Mouse (Mus musculus) liver, embryonic 12.5 days (tissue): ENCODE data around the gene BC037034. TPM values are rescaled to one million over a fixed set of nuclear protein-coding genes. Genes with fewer than 3 reads are reported as not detected.

Source experiments
- ATAC-seq: fragments of 200-750 bp; cut with Nextera tagmentation; 2 replicates; pipeline ENCODE4 v1.8.0; 2017; ENCODE audit warnings: moderate number of reproducible peaks, mild to moderate bottlenecking, moderate library complexity
- H3K27ac ChIP-seq: fragments of 300-500 bp; sonication (generic); 2 replicates; pipeline ENCODE4 v1.5.1; 2016; ENCODE audit warnings: mild to moderate bottlenecking
- H3K27me3 ChIP-seq: fragments of 300-500 bp; sonication (generic); replicated peaks from 2 replicates; pipeline ENCODE4 v1.6.1; 2016; ENCODE audit warnings: mild to moderate bottlenecking, moderate library complexity
- H3K36me3 ChIP-seq: fragments of 300-500 bp; sonication (generic); 2 replicates; pipeline ENCODE4 v1.6.1; 2016; ENCODE audit warnings: mild to moderate bottlenecking, moderate library complexity
- H3K4me1 ChIP-seq: fragments of 300-500 bp; sonication (generic); 2 replicates; pipeline ENCODE4 v1.6.1; 2016
- H3K4me2 ChIP-seq: fragments of 300-500 bp; sonication (generic); 2 replicates; pipeline ENCODE4 v1.6.1; 2016; ENCODE audit warnings: mild to moderate bottlenecking, moderate library complexity
- H3K4me3 ChIP-seq: fragments of 300-500 bp; sonication (generic); 2 replicates; pipeline ENCODE4 v1.5.1; 2016; ENCODE audit warnings: mild to moderate bottlenecking, moderate library complexity
- H3K9ac ChIP-seq: fragments of 300-500 bp; sonication (generic); 2 replicates; pipeline ENCODE4 v1.6.1; 2016; ENCODE audit warnings: mild to moderate bottlenecking, moderate library complexity
- H3K9me3 ChIP-seq: fragments of 300-500 bp; sonication (generic); replicated peaks from 2 replicates; pipeline ENCODE4 v1.6.1; 2016; ENCODE audit warnings: mild to moderate bottlenecking, moderate library complexity
- WGBS: fragments of 180-500 bp; shearing (Covaris S2); methylation state at CpG from one replicate; pipeline ENCODE4 v1.1.7; 2016; ENCODE audit not compliant: insufficient replicate concordance; 5-methylcytosine and 5-hydroxymethylcytosine counted together
- polyA plus RNA-seq: library from polyadenylated mRNA; unstranded; fragments of >200 nt; fragmentation: Nextera tagmentation; extraction: Ambion mirVana; gene quantifications from 2 replicates; pipeline ENCODE4 v1.2.1, GENCODE M21; 2016

Gene BC037034
- polyA plus RNA-seq, 1 experiment from 2014 or later, result 8.9 TPM

- H3K9ac ChIP-seq, result no peak overlapping the region
- no peaks in the 10 kb centered on the region for H3K27me3 ChIP-seq
- H3K36me3 ChIP-seq, result peaks cover 50% of the 10 kb centered on the region
- no peaks in the 10 kb centered on the region for H3K9me3 ChIP-seq
- H3K4me2 ChIP-seq, result no peak overlapping the region; the same call in 1 of the 2 replicates
- H3K4me1 ChIP-seq, result peaks cover 85% of the 10 kb centered on the region
- no peak overlapping the region for H3K4me3 ChIP-seq
- ATAC-seq, result no peak
- 77% methylated on average over 7 of the region's 7 CpGs for WGBS
- no peak overlapping the region for H3K27ac ChIP-seq
Measured at GRCm38 (mm10) chr5:138258993-138259392, 4.8 kb downstream of the BC037034 start.

GRCm38 (mm10) chr5:138258542-138258941, 5.3 kb downstream of the BC037034 start:
- Histone ChIP-seq H3K9ac (no peak overlapping the region), H3K4me1 (peaks cover 85% of the 10 kb centered on the region), H3K27me3 (no peaks in the 10 kb centered on the region), H3K27ac (no peak overlapping the region), H3K9me3 (no peaks in the 10 kb centered on the region), H3K36me3 (peaks cover 50% of the 10 kb centered on the region), H3K4me3 (no peak overlapping the region), H3K4me2 (no peak overlapping the region)
- WGBS, result 74% methylated on average over 6 of the region's 6 CpGs
- no peak for ATAC-seq

- H3K4me3 ChIP-seq, result no peak overlapping the region
- H3K9me3 ChIP-seq, result no peaks in the 10 kb centered on the region
- H3K27ac ChIP-seq, result no peak overlapping the region
- no peaks in the 10 kb centered on the region for H3K27me3 ChIP-seq
- ATAC-seq, result no peak
- H3K36me3 ChIP-seq, result peaks cover 50% of the 10 kb centered on the region
- 47% methylated on average over 3 of the region's 3 CpGs for WGBS
- H3K4me2 ChIP-seq, result no peak overlapping the region
- peaks cover 81% of the 10 kb centered on the region for H3K4me1 ChIP-seq
- no peak overlapping the region for H3K9ac ChIP-seq
Measured at GRCm38 (mm10) chr5:138258078-138258477, 5.8 kb downstream of the BC037034 start.

- Histone ChIP-seq H3K36me3 (peaks cover 50% of the 10 kb centered on the region), H3K27me3 (no peaks in the 10 kb centered on the region), H3K4me1 (peaks cover 76% of the 10 kb centered on the region), H3K4me2 (no peak overlapping the region), H3K27ac (peak overlapping the region; percentile 45; the same call in 1 of the 2 replicates), H3K4me3 (no peak overlapping the region), H3K9ac (no peak overlapping the region), H3K9me3 (no peaks in the 10 kb centered on the region)
- WGBS, result 79% methylated on average over 4 of the region's 4 CpGs
- no peak for ATAC-seq
Measured at GRCm38 (mm10) chr5:138257585-138257978, 6.3 kb downstream of the BC037034 start.

- 34% methylated on average over 10 of the region's 10 CpGs for WGBS
- H3K4me3 ChIP-seq, result no peak overlapping the region
- H3K27ac ChIP-seq, result peak overlapping the region; percentile 45; the same call in 1 of the 2 replicates
- H3K9ac ChIP-seq, result no peak overlapping the region
- no peaks in the 10 kb centered on the region for H3K9me3 ChIP-seq
- peaks cover 71% of the 10 kb centered on the region for H3K4me1 ChIP-seq
- no peaks in the 10 kb centered on the region for H3K27me3 ChIP-seq
- H3K4me2 ChIP-seq, result peak overlapping the region; percentile 89
- no peak for ATAC-seq
- H3K36me3 ChIP-seq, result peaks cover 49% of the 10 kb centered on the region
Measured at GRCm38 (mm10) chr5:138256966-138257584, 6.8 kb downstream of the BC037034 start.

GRCm38 (mm10) chr5:138256094-138256467, 7.8 kb downstream of the BC037034 start:
- Histone ChIP-seq H3K27ac (peak overlapping the region; percentile 81), H3K4me1 (peaks cover 61% of the 10 kb centered on the region), H3K36me3 (peaks cover 39% of the 10 kb centered on the region), H3K4me3 (peak overlapping the region; percentile 77), H3K4me2 (peak overlapping the region; percentile 89), H3K9ac (peak overlapping the region; percentile 70), H3K27me3 (no peaks in the 10 kb centered on the region), H3K9me3 (no peaks in the 10 kb centered on the region)
- no peak; the same call in 1 of the 2 replicates for ATAC-seq
- WGBS, result 10% methylated on average over 7 of the region's 7 CpGs

- no peaks in the 10 kb centered on the region for H3K9me3 ChIP-seq
- H3K9ac ChIP-seq, result peak within 1 kb of the TSS; percentile 70
- peak within 1 kb of the TSS; percentile 81 for H3K27ac ChIP-seq
- peak; percentile 99 for ATAC-seq
- no peaks in the 10 kb centered on the region for H3K27me3 ChIP-seq
- WGBS, result under 1% methylated on average over 38 of the region's 38 CpGs
- peaks cover 56% of the 10 kb centered on the region for H3K4me1 ChIP-seq
- peak within 1 kb of the TSS; percentile 77 for H3K4me3 ChIP-seq
- H3K36me3 ChIP-seq, result peaks cover 33% of the 10 kb centered on the region
- peak within 1 kb of the TSS; percentile 89 for H3K4me2 ChIP-seq
Measured at GRCm38 (mm10) chr5:138255353-138256093, 8.3 kb downstream of the BC037034 start, which contains the start of gene Lamtor4. Gene Lamtor4, plus strand, starts transcription at chr5:138255482.

- Histone ChIP-seq H3K9me3 (no peaks in the 10 kb centered on the region), H3K27me3 (no peaks in the 10 kb centered on the region), H3K4me1 (peaks cover 31% of the 10 kb centered on the region), H3K4me2 (no peak overlapping the region), H3K4me3 (no peak overlapping the region), H3K36me3 (peaks cover 8% of the 10 kb centered on the region), H3K27ac (no peak overlapping the region), H3K9ac (no peak overlapping the region)
- ATAC-seq, result no peak
- 78% methylated on average over 3 of the region's 3 CpGs for WGBS
Measured at GRCm38 (mm10) chr5:138253061-138253460, 10.8 kb downstream of the BC037034 start.

GRCm38 (mm10) chr5:138251144-138251543, 12.7 kb downstream of the BC037034 start:
- 72% methylated on average over 12 of the region's 12 CpGs for WGBS
- Histone ChIP-seq H3K27ac (no peak overlapping the region), H3K4me3 (no peak overlapping the region), H3K9ac (no peak overlapping the region), H3K36me3 (no peaks in the 10 kb centered on the region), H3K9me3 (no peaks in the 10 kb centered on the region), H3K4me1 (peaks cover 12% of the 10 kb centered on the region), H3K27me3 (no peaks in the 10 kb centered on the region), H3K4me2 (no peak overlapping the region)
- no peak for ATAC-seq

GRCm38 (mm10) chr5:138241511-138241910, 22.3 kb downstream of the BC037034 start:
- no peaks in the 10 kb centered on the region for H3K36me3 ChIP-seq
- no peak overlapping the region for H3K27ac ChIP-seq
- H3K4me2 ChIP-seq, result no peak overlapping the region
- no peak overlapping the region for H3K9ac ChIP-seq
- H3K9me3 ChIP-seq, result no peaks in the 10 kb centered on the region
- WGBS, result 7% methylated on average over 2 of the region's 2 CpGs
- no peaks in the 10 kb centered on the region for H3K4me1 ChIP-seq
- ATAC-seq, result no peak
- no peak overlapping the region for H3K4me3 ChIP-seq
- H3K27me3 ChIP-seq, result no peaks in the 10 kb centered on the region

GRCm38 (mm10) chr5:138234224-138234623, 29.6 kb downstream of the BC037034 start:
- no peaks in the 10 kb centered on the region for H3K36me3 ChIP-seq
- H3K4me3 ChIP-seq, result no peak overlapping the region
- no peak overlapping the region for H3K9ac ChIP-seq
- H3K27ac ChIP-seq, result no peak overlapping the region
- no peaks in the 10 kb centered on the region for H3K27me3 ChIP-seq
- no peak for ATAC-seq
- H3K9me3 ChIP-seq, result no peaks in the 10 kb centered on the region
- no peaks in the 10 kb centered on the region for H3K4me1 ChIP-seq
- H3K4me2 ChIP-seq, result no peak overlapping the region

- no peaks in the 10 kb centered on the region for H3K27me3 ChIP-seq
- WGBS, result 77% methylated on average over 2 of the region's 2 CpGs
- no peak overlapping the region for H3K9ac ChIP-seq
- no peak overlapping the region for H3K4me3 ChIP-seq
- H3K4me1 ChIP-seq, result no peaks in the 10 kb centered on the region
- no peak overlapping the region for H3K27ac ChIP-seq
- H3K4me2 ChIP-seq, result no peak overlapping the region
- H3K9me3 ChIP-seq, result no peaks in the 10 kb centered on the region
- no peaks in the 10 kb centered on the region for H3K36me3 ChIP-seq
- no peak for ATAC-seq
Measured at GRCm38 (mm10) chr5:138233778-138234177, 30.1 kb downstream of the BC037034 start.
